Mouse (Mus musculus) CH12.LX (cell line): ENCODE results near the gene Cwh43.

Experiments
- BHLHE40 ChIP-seq: IDR thresholded peaks from 2 replicates; pipeline ENCODE4 v1.6.1; 2011; ENCODE audit warnings: mild to moderate bottlenecking, low read depth, low read length, improper control_type of control experiment
- CHD1 ChIP-seq: IDR thresholded peaks from 2 replicates; pipeline ENCODE4 v1.6.1; 2012; ENCODE audit warnings: low read depth, low read length, improper control_type of control experiment, inconsistent platforms
- CTCF ChIP-seq, 2 experiments: IDR thresholded peaks in 1 of 2; conservative IDR thresholded peaks in 1 of 2; 2 replicates each; pipeline ENCODE4 v1.5.1; 2011 to 2012; ENCODE audit warnings: low read depth in 2 of 2, low read length in 2 of 2, improper control_type of control experiment in 1 of 2, inconsistent platforms in 1 of 2, mild to moderate bottlenecking in 1 of 2, moderate library complexity in 1 of 2
- ELF1 ChIP-seq: IDR thresholded peaks from 2 replicates; pipeline ENCODE4 v1.6.1; 2014; ENCODE audit warnings: low read depth, mild to moderate bottlenecking, inconsistent platforms, low read length, improper control_type of control experiment
- EP300 ChIP-seq: IDR thresholded peaks from 2 replicates; pipeline ENCODE4 v1.6.1; 2011; ENCODE audit warnings: low read length, improper control_type of control experiment
- HCFC1 ChIP-seq: IDR thresholded peaks from 2 replicates; pipeline ENCODE4 v1.6.1; 2012; ENCODE audit warnings: low read depth, mild to moderate bottlenecking, inconsistent platforms, low read length, improper control_type of control experiment
- KAT2A ChIP-seq: IDR thresholded peaks from 2 replicates; pipeline ENCODE4 v1.6.1; 2012; ENCODE audit warnings: low read length, improper control_type of control experiment, inconsistent platforms; ENCODE audit not compliant: insufficient replicate concordance
- MYC ChIP-seq: IDR thresholded peaks from 2 replicates; pipeline ENCODE4 v1.6.1; 2011; ENCODE audit warnings: low read depth, mild to moderate bottlenecking, improper control_type of control experiment, low read length
- NRF1 ChIP-seq: IDR thresholded peaks from 2 replicates; pipeline ENCODE4 v1.6.1; 2014; ENCODE audit warnings: low read depth, mild to moderate bottlenecking, inconsistent platforms, low read length, improper control_type of control experiment, moderate library complexity
- POLR2A ChIP-seq: IDR thresholded peaks from 2 replicates; pipeline ENCODE4 v1.6.1; 2011; ENCODE audit warnings: low read depth, mild to moderate bottlenecking, improper control_type of control experiment, low read length
- TCF12 ChIP-seq: IDR thresholded peaks from 2 replicates; pipeline ENCODE4 v1.6.1; 2014; ENCODE audit warnings: low read depth, mild to moderate bottlenecking, inconsistent platforms, low read length, improper control_type of control experiment
- USF1 ChIP-seq: IDR thresholded peaks from 2 replicates; pipeline ENCODE4 v1.6.1; 2014; ENCODE audit warnings: low read depth, mild to moderate bottlenecking, inconsistent platforms, low read length, improper control_type of control experiment

- TF ChIP-seq MYC (no peak), CTCF (conservative IDR thresholded peaks at IDR 0.05 in 1 of 2, IDR thresholded peaks at IDR 0.05 in 1 of 2; ENCODE audit: low read depth in 2 of 2, low read length in 2 of 2) (no peak), POLR2A (no peak), BHLHE40 (no peak), ELF1 (no peak), TCF12 (no peak), KAT2A (no peak), NRF1 (no peak), CHD1 (no peak), HCFC1 (no peak), USF1 (no peak), EP300 (no peak)
Observed at GRCm38 (mm10) chr5:73360240-73360639, 45.6 kb upstream of the Cwh43 start.
